Mouse (Mus musculus): Measurements from ENCODE around the gene Stk25. TPM values are rescaled to one million over a fixed set of nuclear protein-coding genes. Genes with fewer than 3 reads are reported as not detected.
A peak's percentile ranks its signal among the peaks of the same experiment; 100 is the strongest.

Stk25 gene
- polyA plus RNA-seq, 1 experiment from 2014 or later = 132 TPM

- peak; percentile 47 for ATAC-seq (ENCODE audit: extremely low read depth, insufficient number of reproducible peaks, low FRiP score, low TSS enrichment)
- Histone ChIP-seq H3K4me2 (peak overlapping the region; percentile 83), H3K4me1 (peaks cover 23% of the 10 kb centered on the region), H3K27me3 (replicated peaks) (no peaks in the 10 kb centered on the region), H3K9me3 (no peaks in the 10 kb centered on the region), H3K27ac (replicated peaks) (peak overlapping the region; percentile 84), H3K36me3 (no peaks in the 10 kb centered on the region), H3K4me3 (peak overlapping the region; percentile 57), H3K9ac (peak overlapping the region; percentile 82)
- 6% methylated on average over 17 of the region's 17 CpGs for WGBS
These were observed 10.5 kb upstream of the Stk25 start for GRCm38 (mm10) chr1:93668791-93669548.

- 14% methylated on average over 13 of the region's 13 CpGs for WGBS
- Histone ChIP-seq H3K27me3 (replicated peaks) (no peaks in the 10 kb centered on the region), H3K9me3 (no peaks in the 10 kb centered on the region), H3K4me1 (peaks cover 23% of the 10 kb centered on the region), H3K4me2 (peak overlapping the region; percentile 83), H3K27ac (replicated peaks) (peak overlapping the region; percentile 84), H3K4me3 (no peak overlapping the region), H3K36me3 (no peaks in the 10 kb centered on the region), H3K9ac (0 out of 2 replicates have a peak overlapping the region, but pooled peaks have one; percentile 10)
- ATAC-seq (ENCODE audit: extremely low read depth, insufficient number of reproducible peaks, low FRiP score, low TSS enrichment) = peak; percentile 62
These were observed 9.4 kb upstream of the Stk25 start for GRCm38 (mm10) chr1:93667760-93668400.

- Histone ChIP-seq H3K36me3 (no peaks in the 10 kb centered on the region), H3K4me1 (0 out of 2 replicates have a peak, but pooled peaks cover 3% of the 10 kb centered on the region), H3K9ac (no peak overlapping the region), H3K4me2 (no peak overlapping the region), H3K4me3 (no peak overlapping the region), H3K27me3 (replicated peaks) (no peaks in the 10 kb centered on the region), H3K27ac (replicated peaks) (no peak overlapping the region), H3K9me3 (peaks cover 6% of the 10 kb centered on the region; the same call in 1 of the 2 replicates)
- WGBS = 79% methylated on average over 5 of the region's 5 CpGs
- no peak for ATAC-seq (ENCODE audit: extremely low read depth, insufficient number of reproducible peaks, low FRiP score, low TSS enrichment)
These were observed 1.5 kb downstream of the Stk25 start for GRCm38 (mm10) chr1:93657025-93657360.

- Histone ChIP-seq H3K27ac (replicated peaks) (no peak overlapping the region), H3K9me3 (peaks cover 7% of the 10 kb centered on the region; the same call in 1 of the 2 replicates), H3K4me2 (no peak overlapping the region), H3K36me3 (no peaks in the 10 kb centered on the region), H3K4me3 (no peak overlapping the region), H3K27me3 (replicated peaks) (no peaks in the 10 kb centered on the region), H3K9ac (no peak overlapping the region), H3K4me1 (0 out of 2 replicates have a peak, but pooled peaks cover 3% of the 10 kb centered on the region)
- no peak for ATAC-seq (ENCODE audit: extremely low read depth, insufficient number of reproducible peaks, low FRiP score, low TSS enrichment)
- 68% methylated on average over 7 of the region's 7 CpGs for WGBS
These were observed 2.0 kb downstream of the Stk25 start for GRCm38 (mm10) chr1:93656325-93657024.

GRCm38 (mm10) chr1:93654798-93655197 lies 3.7 kb downstream of the Stk25 start:
- Histone ChIP-seq H3K27me3 (replicated peaks) (no peaks in the 10 kb centered on the region), H3K4me2 (no peak overlapping the region), H3K9me3 (peaks cover 3% of the 10 kb centered on the region; the same call in 1 of the 2 replicates), H3K4me3 (no peak overlapping the region), H3K4me1 (0 out of 2 replicates have a peak, but pooled peaks cover 3% of the 10 kb centered on the region), H3K27ac (replicated peaks) (no peak overlapping the region), H3K36me3 (no peaks in the 10 kb centered on the region), H3K9ac (no peak overlapping the region)
- ATAC-seq (ENCODE audit: extremely low read depth, insufficient number of reproducible peaks, low FRiP score, low TSS enrichment) = no peak
- 57% methylated on average over 2 of the region's 2 CpGs for WGBS

- H3K36me3 ChIP-seq = no peaks in the 10 kb centered on the region
- H3K27me3 ChIP-seq (replicated peaks) = no peaks in the 10 kb centered on the region
- no peak overlapping the region for H3K4me2 ChIP-seq
- no peak overlapping the region for H3K4me3 ChIP-seq
- H3K4me1 ChIP-seq = 0 out of 2 replicates have a peak, but pooled peaks cover 3% of the 10 kb centered on the region
- WGBS = 27% methylated on average over 2 of the region's 2 CpGs
- ATAC-seq (ENCODE audit: extremely low read depth, insufficient number of reproducible peaks, low FRiP score, low TSS enrichment) = no peak
- no peak overlapping the region for H3K27ac ChIP-seq (replicated peaks)
- H3K9me3 ChIP-seq = peaks cover 3% of the 10 kb centered on the region; the same call in 1 of the 2 replicates
- H3K9ac ChIP-seq = no peak overlapping the region
These were observed 4.2 kb downstream of the Stk25 start for GRCm38 (mm10) chr1:93654275-93654674.

- H3K27ac ChIP-seq (replicated peaks) = no peak overlapping the region
- no peaks in the 10 kb centered on the region for H3K36me3 ChIP-seq
- H3K9me3 ChIP-seq = peaks cover 3% of the 10 kb centered on the region; the same call in 1 of the 2 replicates
- ATAC-seq (ENCODE audit: extremely low read depth, insufficient number of reproducible peaks, low FRiP score, low TSS enrichment) = no peak
- H3K9ac ChIP-seq = no peak overlapping the region
- H3K4me2 ChIP-seq = no peak overlapping the region
- no peaks in the 10 kb centered on the region for H3K4me1 ChIP-seq
- no peaks in the 10 kb centered on the region for H3K27me3 ChIP-seq (replicated peaks)
- 53% methylated on average over 5 of the region's 5 CpGs for WGBS
- H3K4me3 ChIP-seq = no peak overlapping the region
These were observed 8.8 kb downstream of the Stk25 start for GRCm38 (mm10) chr1:93649604-93650172.

- H3K4me2 ChIP-seq = no peak overlapping the region
- no peak for ATAC-seq (ENCODE audit: extremely low read depth, insufficient number of reproducible peaks, low FRiP score, low TSS enrichment)
- no peaks in the 10 kb centered on the region for H3K27me3 ChIP-seq (replicated peaks)
- H3K9ac ChIP-seq = no peak overlapping the region
- no peaks in the 10 kb centered on the region for H3K9me3 ChIP-seq
- no peaks in the 10 kb centered on the region for H3K36me3 ChIP-seq
- WGBS = 88% methylated on average over 2 of the region's 2 CpGs
- no peaks in the 10 kb centered on the region for H3K4me1 ChIP-seq
- H3K4me3 ChIP-seq = no peak overlapping the region
- H3K27ac ChIP-seq (replicated peaks) = no peak overlapping the region
These were observed 15.8 kb downstream of the Stk25 start for GRCm38 (mm10) chr1:93642692-93643091.

GRCm38 (mm10) chr1:93641978-93642377 lies 16.5 kb downstream of the Stk25 start:
- no peak for ATAC-seq (ENCODE audit: extremely low read depth, insufficient number of reproducible peaks, low FRiP score, low TSS enrichment)
- Histone ChIP-seq H3K27ac (replicated peaks) (no peak overlapping the region), H3K36me3 (no peaks in the 10 kb centered on the region), H3K9me3 (no peaks in the 10 kb centered on the region), H3K4me2 (no peak overlapping the region), H3K4me1 (no peaks in the 10 kb centered on the region), H3K4me3 (no peak overlapping the region), H3K9ac (no peak overlapping the region), H3K27me3 (replicated peaks) (no peaks in the 10 kb centered on the region)
- 71% methylated on average over 2 of the region's 2 CpGs for WGBS

- H3K9ac ChIP-seq = peak overlapping the region; percentile 83
- peak overlapping the region; percentile 84 for H3K4me2 ChIP-seq
- H3K36me3 ChIP-seq = peaks cover 19% of the 10 kb centered on the region
- no peaks in the 10 kb centered on the region for H3K27me3 ChIP-seq (replicated peaks)
- peaks cover 32% of the 10 kb centered on the region for H3K4me1 ChIP-seq
- peak overlapping the region; percentile 83 for H3K4me3 ChIP-seq
- ATAC-seq (ENCODE audit: extremely low read depth, insufficient number of reproducible peaks, low FRiP score, low TSS enrichment) = no peak
- no peaks in the 10 kb centered on the region for H3K9me3 ChIP-seq
- 26% methylated on average over 7 of the region's 7 CpGs for WGBS
- H3K27ac ChIP-seq (replicated peaks) = peak overlapping the region; percentile 89
These were observed 22.1 kb downstream of the Stk25 start for GRCm38 (mm10) chr1:93636211-93636897.
